Mouse (Mus musculus) macrophage (primary cell): ENCODE measurements around the gene Enpp3. TPM values are rescaled to one million over a fixed set of nuclear protein-coding genes. Genes with fewer than 3 reads are reported as not detected.

Experiments
- H3K27ac ChIP-seq: fragments of 350-480 bp; formaldehyde crosslinking; 2 replicates; pipeline ENCODE4 v1.9.0; 2021
- H3K36me3 ChIP-seq: fragments of 350-480 bp; formaldehyde crosslinking; 2 replicates; pipeline ENCODE4 v1.9.0; 2021; ENCODE audit errors: inconsistent target
- H3K4me3 ChIP-seq: fragments of 350-480 bp; formaldehyde crosslinking; 2 replicates; pipeline ENCODE4 v1.9.0; 2021; ENCODE audit errors: inconsistent target
- H3K79me2 ChIP-seq: fragments of 350-480 bp; formaldehyde crosslinking; 2 replicates; pipeline ENCODE4 v1.9.0; 2021; ENCODE audit errors: inconsistent target
- WGBS: methylation state at CpG from one replicate; pipeline ENCODE4 v1.1.7; 2026; ENCODE audit warnings: inconsistent platforms; ENCODE audit not compliant: missing documents; 5-methylcytosine and 5-hydroxymethylcytosine counted together
- polyA plus RNA-seq: library from polyadenylated mRNA; stranded (reverse); fragments of 250-400 nt; gene quantifications from 3 replicates; pipeline ENCODE4 v1.2.4, GENCODE M21; 2018; ENCODE audit warnings: inconsistent platforms
- total RNA-seq, 78 experiments: library from RNA; depleted of rRNA; stranded (reverse); fragments of 250-400 nt; gene quantifications; 1 replicate in 9 of 78; 2 replicates in 24 of 78; 3 replicates in 43 of 78; 4 replicates in 2 of 78; pipeline ENCODE4 v1.2.4; 2018; ENCODE audit warnings: inconsistent platforms in 56 of 78

Enpp3 gene
- under 1 TPM in 1 of 26 experiments, not detected in 25; 0.79 TPM for total RNA-seq (2018; cell fraction: chromatin; rRNA removed)
- total RNA-seq (2018; cell fraction: cytosol; rRNA removed), result not detected
- total RNA-seq (2018; cell fraction: nucleus; rRNA removed), result not detected
- not detected in 3 replicates for polyA plus RNA-seq

DNA sequence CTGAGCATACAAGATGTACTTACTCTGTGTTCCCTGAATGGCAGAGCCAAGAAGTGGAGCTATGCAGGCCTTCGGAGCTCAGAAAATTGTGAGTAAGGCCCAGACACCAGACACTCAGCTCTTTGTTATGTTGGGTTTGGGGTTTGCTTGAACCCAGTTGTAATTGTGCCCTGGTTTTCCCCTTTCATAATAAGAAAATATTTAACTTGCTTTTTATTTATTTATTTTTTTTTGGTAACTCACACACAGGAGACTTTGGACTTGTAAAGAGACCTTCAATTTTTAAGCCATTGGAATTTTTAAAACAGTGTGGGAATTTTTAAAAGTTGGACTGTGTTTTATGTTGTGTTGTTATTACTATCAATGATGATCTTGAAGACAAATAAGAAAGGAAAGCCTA lies at the start of gene Enpp3:
Enpp3 (minus strand) TSS at position 148 of the 400 bp plus-strand sequence.
- Histone ChIP-seq H3K79me2 (no peaks in the 10 kb centered on the region), H3K4me3 (no peak within 1 kb of the TSS), H3K27ac (no peak within 1 kb of the TSS), H3K36me3 (no peaks in the 10 kb centered on the region)
- 100% methylated on average over 1 of the region's 1 CpGs for WGBS

DNA sequence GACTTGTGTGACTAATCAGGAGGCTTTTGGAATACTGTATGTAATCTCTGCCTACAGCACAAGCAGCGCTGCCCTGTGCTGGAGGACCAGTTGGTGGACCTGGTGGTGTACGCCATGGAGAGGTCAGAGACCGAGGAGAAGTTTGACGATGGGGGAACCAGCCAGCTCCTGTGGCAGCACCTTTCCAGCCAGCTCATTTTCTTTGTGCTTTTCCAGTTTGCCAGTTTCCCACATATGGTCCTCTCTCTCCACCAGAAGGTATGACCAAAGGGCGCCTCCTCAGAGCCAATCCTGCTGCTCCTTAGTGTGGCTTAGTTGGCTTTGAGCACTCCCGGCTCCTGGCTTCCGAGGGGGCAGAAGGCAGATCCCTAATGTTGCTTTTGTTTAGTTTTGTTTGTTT lies 45.7 kb upstream of the Enpp3 start:
- Histone ChIP-seq H3K4me3 (no peak overlapping the region), H3K27ac (no peak overlapping the region), H3K36me3 (peaks cover 64% of the 10 kb centered on the region), H3K79me2 (no peaks in the 10 kb centered on the region)
- WGBS, result 96% methylated on average over 7 of the region's 7 CpGs

DNA sequence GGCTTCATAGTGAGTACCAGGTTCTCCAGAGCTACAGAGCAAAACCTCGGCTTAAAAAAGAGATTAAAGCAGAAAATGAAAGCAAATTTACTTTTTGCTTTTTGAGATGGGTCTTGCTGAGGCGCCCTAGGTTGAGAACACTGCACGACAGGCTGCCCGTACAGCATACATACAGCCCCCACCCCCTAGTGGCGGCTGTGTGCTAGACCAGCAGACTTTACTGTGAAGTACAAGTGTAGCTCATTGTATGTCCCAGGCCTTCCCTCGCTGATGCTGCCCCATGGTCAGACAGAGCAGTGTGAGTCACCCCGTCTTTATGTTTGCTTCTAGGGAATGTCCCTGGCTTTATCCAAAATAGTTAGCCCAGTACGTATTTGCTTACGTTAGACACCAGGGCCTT lies 43.4 kb upstream of the Enpp3 start:
- no peak overlapping the region for H3K27ac ChIP-seq
- 91% methylated on average over 9 of the region's 9 CpGs for WGBS
- H3K36me3 ChIP-seq, result peaks cover 61% of the 10 kb centered on the region
- no peaks in the 10 kb centered on the region for H3K79me2 ChIP-seq
- no peak overlapping the region for H3K4me3 ChIP-seq

DNA sequence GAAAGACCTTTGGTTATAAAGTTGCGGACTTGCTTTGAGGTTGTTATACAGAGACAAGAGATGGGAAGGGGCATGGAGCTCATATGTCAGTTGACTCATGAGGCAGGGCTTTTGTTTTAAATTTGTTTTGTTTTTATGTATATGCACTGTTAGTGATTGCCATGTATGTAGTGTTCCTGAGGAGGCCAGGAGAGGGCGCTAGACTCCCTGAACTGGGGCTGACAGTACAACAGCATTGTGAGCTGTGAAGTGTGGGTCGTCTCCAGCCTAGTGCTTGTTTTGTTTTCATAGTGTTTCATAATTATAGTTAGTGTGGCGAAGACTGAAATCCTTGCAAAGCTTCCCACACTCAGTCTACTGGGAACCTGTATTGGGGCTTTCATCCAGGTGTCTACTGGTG lies 31.0 kb upstream of the Enpp3 start:
- peaks cover 15% of the 10 kb centered on the region for H3K79me2 ChIP-seq
- H3K36me3 ChIP-seq, result peaks cover 63% of the 10 kb centered on the region
- H3K27ac ChIP-seq, result no peak overlapping the region
- H3K4me3 ChIP-seq, result no peak overlapping the region
- WGBS, result 82% methylated on average over 4 of the region's 4 CpGs

DNA sequence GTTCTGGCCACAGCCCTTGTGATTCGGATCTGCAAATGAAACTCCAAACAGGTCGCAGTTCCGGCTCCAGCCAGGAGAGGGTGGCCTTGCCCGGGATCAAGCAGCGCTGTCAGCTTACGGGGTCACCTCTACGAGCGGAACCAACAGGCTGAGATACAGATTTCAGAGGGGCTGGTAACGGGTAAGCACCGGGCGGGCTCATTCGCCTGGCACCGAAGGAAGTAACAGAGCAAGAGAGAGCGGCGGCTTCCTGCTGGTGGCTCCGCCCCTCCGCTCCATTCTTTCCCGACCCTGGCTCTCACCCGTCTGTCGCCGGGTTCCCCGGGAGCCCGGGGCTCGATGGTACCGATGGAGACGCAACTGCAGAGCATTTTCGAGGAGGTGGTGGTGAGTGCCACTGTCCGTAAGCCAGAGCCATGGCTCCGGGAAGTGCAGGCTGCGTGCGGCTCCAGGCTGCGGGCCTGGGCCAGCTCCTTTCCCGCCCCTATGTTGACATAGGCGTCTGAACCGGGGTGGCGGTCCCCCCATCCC lies 27.2 kb upstream of the Enpp3 start, which contains the start of gene Med23:
Med23 (plus strand) TSS at position 227 of the 531 bp plus-strand sequence.
- peaks cover 15% of the 10 kb centered on the region for H3K79me2 ChIP-seq
- H3K27ac ChIP-seq, result peak within 1 kb of the TSS; percentile 25; the same call in 1 of the 2 replicates
- peaks cover 27% of the 10 kb centered on the region for H3K36me3 ChIP-seq
- H3K4me3 ChIP-seq, result peak within 1 kb of the TSS; percentile 87
- under 1% methylated on average over 35 of the region's 36 CpGs for WGBS

DNA sequence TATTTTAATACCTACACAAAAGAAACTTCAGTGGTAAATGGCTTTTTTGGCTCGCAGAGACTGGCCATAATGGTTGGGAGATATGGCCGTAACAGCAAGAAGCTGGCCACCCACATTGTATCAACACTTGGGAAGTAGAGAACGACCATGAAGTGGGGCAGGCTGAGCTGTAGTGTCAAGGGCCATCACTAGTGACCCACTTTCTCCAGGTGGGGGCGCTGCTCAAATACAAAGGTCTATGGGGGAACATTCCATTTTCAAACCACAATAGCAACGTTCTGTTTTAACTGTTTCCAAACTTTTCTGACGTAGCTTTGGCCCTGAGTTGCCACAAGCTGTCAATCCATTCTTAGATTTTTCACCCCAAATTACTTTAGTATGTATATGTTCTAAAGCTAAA lies 21.8 kb upstream of the Enpp3 start:
- Histone ChIP-seq H3K27ac (no peak overlapping the region), H3K36me3 (no peaks in the 10 kb centered on the region), H3K79me2 (no peaks in the 10 kb centered on the region), H3K4me3 (no peak overlapping the region)
- 68% methylated on average over 6 of the region's 6 CpGs for WGBS

DNA sequence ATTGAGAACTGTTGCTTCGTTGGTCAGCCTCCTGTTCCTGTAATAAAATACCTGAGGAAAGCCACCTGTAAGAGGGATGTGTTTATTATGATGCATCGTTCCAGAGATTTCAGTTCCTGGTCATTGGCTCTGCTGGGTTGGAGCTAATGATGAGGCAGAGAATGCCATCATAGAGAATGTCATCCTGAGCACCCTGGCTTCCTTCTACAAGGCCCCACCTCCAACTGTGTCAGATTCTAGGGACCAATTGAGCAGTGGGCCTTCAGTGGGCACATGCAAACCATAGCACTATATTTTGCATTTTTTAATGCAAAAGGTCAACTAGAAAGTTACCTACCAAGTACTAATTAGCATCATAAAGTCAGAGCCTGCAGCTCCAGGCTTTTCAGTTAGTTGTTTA lies 20.5 kb upstream of the Enpp3 start:
- Histone ChIP-seq H3K36me3 (no peaks in the 10 kb centered on the region), H3K79me2 (no peaks in the 10 kb centered on the region)
- WGBS, result 83% methylated on average over 2 of the region's 2 CpGs

DNA sequence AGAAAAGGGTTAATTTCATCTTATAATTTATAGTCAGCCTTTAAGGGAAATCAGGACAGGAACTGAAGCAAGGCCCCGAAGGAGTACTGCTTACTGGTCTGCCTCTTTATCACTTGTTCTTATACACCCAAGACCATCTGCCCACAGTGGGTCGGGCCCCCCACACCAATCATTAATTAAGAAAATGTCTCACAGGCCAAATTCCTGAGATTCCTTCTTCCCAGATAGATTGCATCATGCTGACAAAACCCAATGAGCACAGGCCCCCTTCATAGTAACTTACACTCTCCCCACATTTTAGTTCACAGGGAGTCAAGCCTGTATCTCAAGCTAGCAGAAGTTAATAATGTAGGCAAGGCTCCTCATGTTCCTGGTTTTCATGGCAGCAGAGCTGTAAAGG lies 625 bp downstream of the Enpp3 start:
- Histone ChIP-seq H3K27ac (no peak overlapping the region), H3K79me2 (no peaks in the 10 kb centered on the region), H3K4me3 (no peak overlapping the region), H3K36me3 (no peaks in the 10 kb centered on the region)
- WGBS, result 61% methylated on average over 2 of the region's 2 CpGs

More for the DNA sequence above, 20.5 kb upstream of the Enpp3 start:
- Histone ChIP-seq H3K27ac (no peak overlapping the region), H3K4me3 (no peak overlapping the region)

DNA sequence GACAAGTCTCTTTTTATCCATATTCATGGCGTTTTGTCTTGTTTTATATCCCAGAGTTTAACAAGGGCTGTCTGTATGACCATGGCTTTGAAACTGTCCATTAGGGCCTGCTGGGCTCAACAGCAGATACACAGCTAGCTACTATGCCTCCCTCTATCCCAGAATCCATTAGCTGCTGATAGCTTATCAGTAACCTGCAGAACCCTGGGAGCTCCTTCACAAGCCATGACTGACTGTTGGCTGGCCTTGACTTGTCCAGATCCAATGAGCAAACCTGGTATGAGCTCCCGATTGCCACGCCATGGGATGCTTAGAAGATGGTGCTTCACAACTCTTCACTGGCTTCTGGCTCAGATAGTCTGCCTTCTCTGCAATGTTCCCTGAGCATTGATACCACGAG lies 1.8 kb downstream of the Enpp3 start:
- H3K27ac ChIP-seq, result no peak overlapping the region
- no peaks in the 10 kb centered on the region for H3K79me2 ChIP-seq
- H3K4me3 ChIP-seq, result no peak overlapping the region
- 91% methylated on average over 4 of the region's 4 CpGs for WGBS
- no peaks in the 10 kb centered on the region for H3K36me3 ChIP-seq

DNA sequence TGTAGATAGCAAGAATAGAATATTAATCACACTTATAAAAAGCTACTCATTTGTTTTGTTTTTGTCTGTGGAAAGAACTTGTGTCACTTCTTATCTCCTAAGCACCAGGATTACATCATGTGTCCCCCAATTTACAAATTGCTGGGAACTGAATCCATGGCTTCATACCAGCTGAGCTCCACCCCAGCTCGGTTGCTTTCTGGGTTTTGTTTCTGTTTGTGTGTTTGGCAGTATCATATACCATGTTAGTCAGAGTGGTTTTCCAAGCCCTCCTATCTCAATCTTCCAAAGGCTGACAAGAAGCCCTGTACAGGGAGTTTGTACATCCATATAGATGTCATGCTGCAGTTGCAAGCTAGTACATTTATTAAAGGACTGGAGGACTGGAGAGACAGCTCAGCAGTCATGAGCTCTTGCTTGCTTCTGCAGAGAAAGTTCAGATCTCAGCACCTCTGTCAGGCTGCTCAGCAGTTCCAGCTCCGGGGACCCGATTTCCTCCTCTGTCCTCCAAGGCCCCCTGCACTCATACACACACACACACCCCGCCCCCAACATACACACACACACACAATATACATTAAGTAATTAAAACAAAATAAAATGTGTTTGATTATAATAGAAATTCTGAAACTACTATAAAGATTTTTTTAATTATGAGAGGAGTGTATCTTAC lies 6.1 kb downstream of the Enpp3 start:
- no peaks in the 10 kb centered on the region for H3K79me2 ChIP-seq
- no peak overlapping the region for H3K27ac ChIP-seq
- WGBS, result 84% methylated on average over 4 of the region's 4 CpGs
- H3K36me3 ChIP-seq, result no peaks in the 10 kb centered on the region
- no peak overlapping the region for H3K4me3 ChIP-seq

DNA sequence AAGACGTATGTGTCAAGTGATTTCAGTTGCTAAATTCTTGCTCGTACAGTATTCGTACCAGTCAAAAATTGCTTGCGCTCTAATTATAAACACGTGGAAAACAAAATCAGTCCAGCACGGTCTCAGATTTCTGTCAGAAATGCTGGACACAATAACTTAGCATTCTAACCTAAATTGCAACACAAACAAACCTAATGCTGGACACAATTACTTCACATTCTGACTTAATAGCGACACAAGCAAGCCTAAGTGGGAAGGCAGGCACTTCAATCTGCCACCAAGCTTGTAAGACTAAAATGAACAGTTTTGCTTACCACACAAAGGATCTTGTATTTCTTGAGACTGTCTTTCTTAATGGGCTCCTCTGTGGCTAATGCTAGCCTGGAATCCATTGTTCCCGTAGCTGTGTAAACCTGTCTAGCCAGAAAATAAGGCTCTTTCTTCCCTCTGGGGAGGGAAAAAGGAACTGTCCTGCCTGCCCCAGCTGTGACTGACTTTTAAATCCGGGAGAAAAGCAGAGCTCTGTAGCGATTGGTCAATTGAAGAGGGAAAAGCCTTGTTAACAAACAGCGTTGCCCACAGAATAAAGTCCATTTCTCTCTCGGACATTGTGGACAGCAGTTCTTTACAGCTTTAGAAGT lies 6.8 kb downstream of the Enpp3 start:
- no peaks in the 10 kb centered on the region for H3K79me2 ChIP-seq
- 78% methylated on average over 11 of the region's 12 CpGs for WGBS
- H3K36me3 ChIP-seq, result no peaks in the 10 kb centered on the region
- H3K27ac ChIP-seq, result no peak overlapping the region
- H3K4me3 ChIP-seq, result no peak overlapping the region

DNA sequence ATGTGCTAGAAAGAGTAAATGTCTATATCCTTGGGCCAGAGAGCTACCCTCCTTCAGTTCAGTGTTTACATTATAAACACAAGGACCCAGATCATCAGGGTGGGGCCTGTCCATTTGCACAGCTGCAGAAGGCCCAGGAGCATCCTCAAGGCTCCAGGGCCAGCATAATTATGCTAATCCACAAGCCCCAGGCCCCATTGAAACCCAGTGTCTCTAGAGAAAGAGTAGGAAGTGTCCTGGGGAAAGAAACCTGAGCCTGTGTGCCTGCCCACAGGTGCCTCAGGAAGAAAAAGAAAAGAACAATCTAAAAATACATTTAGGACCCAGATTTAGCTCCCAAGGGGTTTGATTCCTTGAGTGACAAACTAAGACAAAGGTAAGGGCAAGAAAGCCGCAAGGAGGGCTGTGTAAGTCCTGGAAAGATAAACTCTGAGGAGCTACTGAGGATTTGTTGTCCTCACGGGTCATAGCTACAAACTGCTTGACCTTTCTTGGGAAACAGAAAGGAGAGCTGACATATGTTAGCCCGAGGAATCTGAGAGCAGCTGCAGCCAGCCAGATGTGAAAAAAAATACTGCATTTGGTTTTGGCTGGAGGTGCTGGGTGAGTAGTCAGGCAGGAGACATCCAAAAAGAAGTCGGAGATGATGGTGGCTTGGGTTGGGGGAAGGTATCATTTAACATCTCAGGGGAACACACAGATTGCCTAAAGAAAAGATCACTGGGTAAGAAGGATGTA lies 7.8 kb downstream of the Enpp3 start:
- H3K4me3 ChIP-seq, result no peak overlapping the region
- 72% methylated on average over 4 of the region's 4 CpGs for WGBS
- H3K36me3 ChIP-seq, result no peaks in the 10 kb centered on the region
- no peaks in the 10 kb centered on the region for H3K79me2 ChIP-seq
- no peak overlapping the region for H3K27ac ChIP-seq

DNA sequence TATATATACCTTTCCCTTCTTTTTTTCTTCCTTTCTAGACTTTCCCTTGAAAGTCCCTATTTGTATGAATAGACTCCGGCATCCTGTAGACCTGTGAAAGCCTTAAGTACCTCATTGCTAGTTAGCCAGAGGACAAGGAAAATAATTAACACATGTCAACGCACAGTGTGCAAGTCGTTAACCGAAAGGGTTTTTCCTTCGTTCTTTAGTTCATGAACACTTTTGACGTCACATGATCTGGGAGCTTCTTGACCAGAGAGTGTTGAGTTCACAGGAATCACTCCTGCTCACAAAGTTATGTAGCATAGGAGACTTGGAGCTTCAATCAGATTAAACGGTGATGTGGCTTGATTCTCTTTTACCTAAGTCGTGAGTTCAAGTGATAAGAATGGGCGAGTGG lies 10.3 kb downstream of the Enpp3 start:
- Histone ChIP-seq H3K27ac (no peak overlapping the region), H3K4me3 (no peak overlapping the region), H3K36me3 (no peaks in the 10 kb centered on the region), H3K79me2 (no peaks in the 10 kb centered on the region)
- whole genome bisulfite sequencing, result 96% methylated on average over 9 of the region's 9 CpGs

DNA sequence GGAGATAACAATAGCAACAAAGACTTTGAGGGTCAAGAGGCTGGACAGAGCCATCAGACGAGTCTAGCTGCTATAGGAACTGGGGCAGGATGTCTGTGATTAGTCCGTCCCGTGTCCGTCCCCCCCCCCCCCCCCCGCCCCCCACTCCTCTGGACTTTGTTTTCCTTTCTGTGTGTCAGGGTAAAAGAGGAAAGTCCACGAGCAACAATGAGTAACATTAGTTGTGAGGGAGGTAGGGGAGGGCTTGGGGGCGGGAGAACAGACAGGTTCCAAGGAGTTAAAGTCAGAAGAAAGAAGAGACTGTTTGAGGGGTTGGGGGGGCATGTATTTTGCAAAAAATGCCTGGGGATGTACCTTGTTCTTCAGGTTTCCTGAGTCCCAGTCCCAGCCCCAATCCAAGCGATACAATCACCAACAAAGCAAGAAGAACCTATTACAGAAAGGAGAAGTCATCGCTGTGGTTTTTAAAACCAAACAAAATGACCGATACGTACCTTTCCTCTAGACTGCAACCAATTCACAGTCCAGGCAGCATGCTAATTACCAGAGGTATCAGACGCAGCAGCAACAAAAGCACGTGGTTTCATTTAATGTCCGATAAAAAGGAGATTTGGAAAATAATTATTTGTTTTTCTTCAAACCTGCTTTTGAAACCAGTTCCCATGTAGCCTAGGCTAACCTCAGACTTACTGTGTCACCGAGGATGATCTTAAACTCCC lies 11.1 kb downstream of the Enpp3 start:
- H3K4me3 ChIP-seq, result no peak overlapping the region
- no peaks in the 10 kb centered on the region for H3K36me3 ChIP-seq
- 26% methylated on average over 13 of the region's 15 CpGs for WGBS
- H3K79me2 ChIP-seq, result no peaks in the 10 kb centered on the region
- no peak overlapping the region for H3K27ac ChIP-seq
